Mouse (Mus musculus) midbrain, embryonic 11.5 days (tissue): Measurements from ENCODE around the gene Srebf2. TPM values are rescaled to one million over a fixed set of nuclear protein-coding genes. Genes with fewer than 3 reads are reported as not detected.

ENCODE experiments used
- ATAC-seq: fragments of 200-750 bp; cut with Nextera tagmentation; 2 replicates; pipeline ENCODE4 v1.8.0; 2017; ENCODE audit warnings: moderate TSS enrichment, moderate library complexity; ENCODE audit not compliant: low FRiP score
- DNase-seq: peaks from one replicate; pipeline ENCODE4 v3.0.0; 2015; ENCODE audit warnings: low spot score; ENCODE audit errors: missing footprints
- H3K27ac ChIP-seq: fragments of 300-500 bp; sonication (generic); 2 replicates; pipeline ENCODE4 v1.5.1; 2014; ENCODE audit warnings: low read depth, low read length
- H3K27me3 ChIP-seq: fragments of 300-500 bp; sonication (generic); 2 replicates; pipeline ENCODE4 v1.6.1; 2014; ENCODE audit warnings: mild to moderate bottlenecking, low read length, moderate library complexity, mixed read lengths; ENCODE audit not compliant: control insufficient read depth, insufficient read depth
- H3K36me3 ChIP-seq: fragments of 300-500 bp; sonication (generic); 2 replicates; pipeline ENCODE4 v1.6.1; 2014; ENCODE audit warnings: mild to moderate bottlenecking, low read length, moderate library complexity, mixed read lengths; ENCODE audit not compliant: control insufficient read depth, insufficient read depth
- H3K4me1 ChIP-seq: fragments of 300-500 bp; sonication (generic); 2 replicates; pipeline ENCODE4 v1.6.1; 2014; ENCODE audit warnings: low read length; ENCODE audit not compliant: control insufficient read depth, insufficient read depth
- H3K4me2 ChIP-seq: fragments of 300-500 bp; sonication (generic); 2 replicates; pipeline ENCODE4 v1.6.1; 2014; ENCODE audit warnings: mild to moderate bottlenecking, moderate library complexity
- H3K4me3 ChIP-seq: fragments of 300-500 bp; sonication (generic); 2 replicates; pipeline ENCODE4 v1.5.1; 2014; ENCODE audit warnings: low read depth, low read length
- H3K9ac ChIP-seq: fragments of 300-500 bp; sonication (generic); 2 replicates; pipeline ENCODE4 v1.6.1; 2014; ENCODE audit warnings: low read length
- H3K9me3 ChIP-seq: fragments of 300-500 bp; sonication (generic); 2 replicates; pipeline ENCODE4 v1.6.1; 2016; ENCODE audit warnings: low read length; ENCODE audit not compliant: control insufficient read depth
- WGBS: fragments of 180-500 bp; shearing (Covaris S2); extraction: QIAGEN DNeasy Blood & Tissue Kit; methylation state at CpG from one replicate; pipeline ENCODE4 v1.1.7; 2014; 5-methylcytosine and 5-hydroxymethylcytosine counted together
- polyA plus RNA-seq: library from polyadenylated mRNA; unstranded; fragments of >200 nt; fragmentation: Nextera tagmentation; extraction: Ambion mirVana; gene quantifications from 2 replicates; pipeline ENCODE4 v1.2.1, GENCODE M21; 2014

Srebf2 gene
- polyA plus RNA-seq, 1 experiment from 2014 or later: 170 TPM

DNA sequence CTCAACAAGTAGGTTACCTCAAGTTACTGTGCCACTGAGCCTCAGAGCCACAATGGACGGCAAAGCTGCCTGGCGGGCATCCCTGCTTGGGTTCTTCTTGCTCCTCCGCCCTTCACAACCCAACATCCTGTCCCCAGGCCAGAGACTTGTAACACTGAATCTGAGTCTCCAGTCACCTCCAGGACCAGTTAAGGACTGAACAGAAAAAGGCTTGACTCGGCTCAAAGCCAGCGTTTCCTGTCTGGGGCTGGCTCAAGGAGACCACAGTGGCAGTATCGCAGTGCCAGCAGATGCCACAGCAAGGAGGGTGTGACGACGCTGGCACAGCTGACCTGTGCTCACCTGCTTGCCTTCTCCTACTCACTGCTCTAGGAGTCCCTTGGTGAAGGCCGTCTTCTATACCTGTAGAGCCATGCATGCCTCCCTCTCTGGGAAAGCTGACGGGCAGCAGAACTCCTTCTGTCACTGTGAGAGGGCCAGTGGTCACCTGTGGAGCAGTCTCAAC, 50.3 kb downstream of the Srebf2 start:
- H3K27me3 ChIP-seq: no peaks in the 10 kb centered on the region
- no peak overlapping the region for H3K9ac ChIP-seq
- H3K4me3 ChIP-seq: no peak overlapping the region
- H3K4me1 ChIP-seq: no peaks in the 10 kb centered on the region
- 93% methylated on average over 10 of the region's 10 CpGs for WGBS
- no peak overlapping the region for H3K27ac ChIP-seq
- DNase-seq: no peak
- no peaks in the 10 kb centered on the region for H3K9me3 ChIP-seq
- no peak overlapping the region for H3K4me2 ChIP-seq
- H3K36me3 ChIP-seq: peaks cover 65% of the 10 kb centered on the region
- ATAC-seq: no peak

DNA sequence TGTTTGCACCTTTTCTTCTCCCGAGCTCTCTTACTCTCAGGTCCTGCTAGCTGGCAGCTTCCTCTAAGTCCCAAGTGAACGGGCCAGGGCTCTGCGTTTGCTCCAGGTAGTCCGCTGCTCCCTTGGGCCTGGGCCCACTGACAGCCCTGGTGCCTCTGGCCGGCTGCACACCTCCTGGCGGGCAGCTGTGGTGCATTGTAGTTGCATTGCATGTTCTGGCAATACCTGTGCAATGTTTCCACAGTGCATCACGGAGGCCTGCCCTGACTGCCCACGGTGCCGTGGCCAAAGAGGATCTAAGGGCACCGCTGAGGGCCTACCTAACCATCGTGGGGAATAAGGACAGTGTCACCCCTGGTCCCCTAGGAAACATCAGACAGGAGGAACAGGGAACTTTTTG, 51.0 kb downstream of the Srebf2 start:
- WGBS: 96% methylated on average over 11 of the region's 11 CpGs

GRCm38 (mm10) chr15:82198342-82198741, 51.4 kb downstream of the Srebf2 start:
- no peak overlapping the region for H3K9ac ChIP-seq
- no peak overlapping the region for H3K27ac ChIP-seq
- no peaks in the 10 kb centered on the region for H3K4me1 ChIP-seq
- no peak overlapping the region for H3K4me3 ChIP-seq
- H3K27me3 ChIP-seq: no peaks in the 10 kb centered on the region
- WGBS: 90% methylated on average over 7 of the region's 7 CpGs
- H3K9me3 ChIP-seq: no peaks in the 10 kb centered on the region
- H3K4me2 ChIP-seq: no peak overlapping the region
- no peak for DNase-seq
- ATAC-seq: no peak
- H3K36me3 ChIP-seq: peaks cover 64% of the 10 kb centered on the region

More for the DNA sequence above, 51.0 kb downstream of the Srebf2 start:
- peaks cover 64% of the 10 kb centered on the region for H3K36me3 ChIP-seq
- H3K9me3 ChIP-seq: no peaks in the 10 kb centered on the region
- H3K27me3 ChIP-seq: no peaks in the 10 kb centered on the region
- no peak for DNase-seq
- no peak overlapping the region for H3K4me2 ChIP-seq
- no peak overlapping the region for H3K27ac ChIP-seq
- H3K4me3 ChIP-seq: no peak overlapping the region
- ATAC-seq: no peak
- H3K9ac ChIP-seq: no peak overlapping the region
- H3K4me1 ChIP-seq: no peaks in the 10 kb centered on the region

- 94% methylated on average over 12 of the region's 12 CpGs for WGBS
- Histone ChIP-seq H3K9me3 (no peaks in the 10 kb centered on the region), H3K27me3 (no peaks in the 10 kb centered on the region), H3K4me1 (0 out of 2 replicates have a peak, but pooled peaks cover 4% of the 10 kb centered on the region), H3K36me3 (peaks cover 63% of the 10 kb centered on the region), H3K9ac (no peak overlapping the region), H3K4me3 (no peak overlapping the region), H3K27ac (no peak overlapping the region), H3K4me2 (no peak overlapping the region)
- DNase-seq (no peak), ATAC-seq (no peak)
Observed at GRCm38 (mm10) chr15:82199546-82199945, 52.6 kb downstream of the Srebf2 start.

DNA sequence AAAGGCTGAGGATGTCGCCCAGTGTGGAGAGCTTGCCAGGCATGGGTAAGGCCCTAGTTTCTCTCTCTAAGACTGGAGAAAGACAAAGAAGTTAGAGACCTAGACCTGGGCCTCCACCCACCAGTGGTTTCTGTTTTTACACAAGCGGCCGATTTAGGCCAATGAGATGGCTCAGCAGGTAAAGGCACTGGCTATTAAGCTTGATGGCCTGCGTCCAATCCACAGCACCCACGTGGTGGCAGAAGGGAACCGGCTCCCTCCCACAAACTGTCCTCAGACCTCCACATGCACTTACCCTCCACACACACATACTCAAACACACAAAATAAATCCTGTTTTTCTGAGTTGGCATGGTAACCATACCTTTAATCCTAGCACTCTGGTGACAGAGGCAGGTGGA, 55.1 kb downstream of the Srebf2 start:
- ATAC-seq (no peak), DNase-seq (no peak)
- peaks cover 19% of the 10 kb centered on the region for H3K27me3 ChIP-seq
- H3K9me3 ChIP-seq: no peaks in the 10 kb centered on the region
- H3K4me1 ChIP-seq: peaks cover 16% of the 10 kb centered on the region
- no peak overlapping the region for H3K27ac ChIP-seq
- 93% methylated on average over 6 of the region's 6 CpGs for WGBS
- no peak overlapping the region for H3K9ac ChIP-seq
- no peak overlapping the region for H3K4me2 ChIP-seq
- H3K4me3 ChIP-seq: no peak overlapping the region
- peaks cover 55% of the 10 kb centered on the region for H3K36me3 ChIP-seq

DNA sequence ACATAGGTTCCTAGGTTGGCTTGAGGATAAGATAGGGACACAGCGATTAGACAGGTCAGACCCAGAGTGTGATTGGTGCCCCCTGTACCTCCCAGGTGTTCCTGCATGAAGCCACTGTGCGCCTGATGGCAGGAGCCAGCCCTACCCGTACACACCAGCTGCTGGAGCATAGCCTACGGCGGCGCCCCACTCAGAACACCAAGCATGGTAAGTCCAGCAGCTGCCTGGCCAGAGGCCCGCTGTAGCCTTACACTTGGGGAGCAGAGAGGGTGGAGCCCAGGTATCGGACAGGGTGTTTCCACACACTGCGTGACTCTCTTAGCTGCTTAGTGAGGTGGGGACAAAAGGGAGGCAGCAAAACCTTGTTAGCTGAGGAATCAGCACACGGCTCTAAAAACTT, 56.1 kb downstream of the Srebf2 start:
- 94% methylated on average over 10 of the region's 10 CpGs for WGBS
- no peak overlapping the region for H3K4me2 ChIP-seq
- no peak for DNase-seq
- peaks cover 27% of the 10 kb centered on the region for H3K27me3 ChIP-seq
- H3K9ac ChIP-seq: no peak overlapping the region
- H3K27ac ChIP-seq: no peak overlapping the region
- peaks cover 20% of the 10 kb centered on the region for H3K4me1 ChIP-seq
- no peaks in the 10 kb centered on the region for H3K9me3 ChIP-seq
- no peak overlapping the region for H3K4me3 ChIP-seq
- no peak for ATAC-seq
- H3K36me3 ChIP-seq: peaks cover 46% of the 10 kb centered on the region

DNA sequence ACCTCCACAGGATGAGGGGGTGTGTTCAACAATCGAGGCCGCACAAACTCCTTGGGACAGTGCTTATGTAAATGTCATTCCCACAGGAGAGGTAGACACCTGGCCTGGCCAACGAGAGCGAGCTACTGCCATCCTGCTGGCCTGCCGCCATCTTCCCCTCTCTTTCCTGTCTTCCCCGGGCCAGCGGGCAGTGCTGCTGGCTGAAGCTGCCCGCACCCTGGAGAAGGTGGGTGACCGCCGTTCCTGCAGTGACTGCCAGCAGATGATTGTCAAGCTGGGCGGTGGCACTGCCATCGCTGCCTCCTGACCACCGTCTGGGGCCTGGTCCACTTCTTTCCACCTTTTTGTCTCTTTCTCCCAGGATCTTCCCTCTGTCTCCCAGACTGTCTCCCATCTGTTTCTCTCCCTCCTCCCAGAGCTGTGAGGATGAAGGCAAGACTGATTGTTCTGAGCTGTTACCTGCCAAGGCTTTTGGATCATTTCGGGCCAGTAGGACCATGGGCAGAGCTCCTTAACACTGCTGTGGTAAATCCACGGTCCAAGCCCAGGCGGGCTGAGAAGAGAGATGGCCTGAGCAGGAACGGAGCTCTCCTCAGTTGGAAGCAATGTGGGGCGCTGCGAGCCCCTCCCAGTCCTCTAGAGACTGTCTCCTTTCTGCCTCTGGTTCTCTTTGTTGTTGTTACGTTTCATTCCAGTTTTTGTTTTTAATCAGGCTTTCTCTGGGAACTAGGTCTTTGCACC, 56.8 kb downstream of the Srebf2 start:
- no peaks in the 10 kb centered on the region for H3K9me3 ChIP-seq
- no peak for ATAC-seq
- H3K36me3 ChIP-seq: peaks cover 42% of the 10 kb centered on the region
- no peak overlapping the region for H3K4me2 ChIP-seq
- H3K27me3 ChIP-seq: peaks cover 30% of the 10 kb centered on the region
- no peak overlapping the region for H3K27ac ChIP-seq
- DNase-seq: no peak
- no peak overlapping the region for H3K4me3 ChIP-seq
- WGBS: 71% methylated on average over 20 of the region's 20 CpGs
- H3K9ac ChIP-seq: peak overlapping the region; percentile 9; the same call in 1 of the 2 replicates
- peaks cover 20% of the 10 kb centered on the region for H3K4me1 ChIP-seq

DNA sequence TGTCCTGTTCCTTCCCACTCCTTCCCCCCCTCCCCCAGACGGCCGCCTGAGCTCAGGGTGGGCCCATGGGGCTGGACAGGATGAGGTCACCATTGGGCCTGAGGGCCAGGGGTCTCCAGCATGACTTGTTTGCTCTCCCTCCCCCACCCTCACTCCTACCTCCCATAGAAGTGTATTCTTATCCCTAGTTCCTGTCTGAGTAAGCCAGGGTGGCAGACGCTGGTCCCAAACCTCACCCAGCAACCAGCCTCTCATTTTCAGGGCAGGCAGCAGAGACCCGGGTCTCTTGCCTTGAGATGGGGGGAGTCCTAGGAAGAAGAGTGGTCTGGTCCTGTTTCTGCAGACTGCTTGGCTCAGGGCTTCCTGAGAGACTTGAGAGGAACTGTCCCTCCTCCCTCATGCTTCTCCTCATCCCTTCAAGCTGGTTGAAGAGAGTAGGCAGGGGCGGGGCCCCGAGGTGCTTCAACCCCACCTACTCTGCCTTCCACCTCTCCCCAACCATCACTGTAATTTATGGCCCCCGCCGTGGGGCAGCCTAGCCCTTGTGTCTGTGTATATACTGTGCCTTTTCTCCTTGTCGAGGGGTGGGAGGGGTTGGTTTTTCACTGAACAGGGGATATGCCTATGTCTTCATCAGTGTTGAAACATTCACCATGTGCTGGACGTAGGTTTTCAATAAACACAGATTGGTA, 57.8 kb downstream of the Srebf2 start:
- Histone ChIP-seq H3K9me3 (no peaks in the 10 kb centered on the region), H3K4me2 (no peak overlapping the region), H3K9ac (no peak overlapping the region), H3K4me3 (no peak overlapping the region), H3K36me3 (peaks cover 38% of the 10 kb centered on the region), H3K4me1 (peaks cover 20% of the 10 kb centered on the region), H3K27me3 (peaks cover 38% of the 10 kb centered on the region), H3K27ac (no peak overlapping the region)
- WGBS: 67% methylated on average over 10 of the region's 10 CpGs
- ATAC-seq (0 out of 2 replicates have a peak, but pooled peaks have one; percentile 19), DNase-seq (no peak)
